Mouse (Mus musculus) erythroblast, embryonic 14.5 days (primary cell): ENCODE results near the gene Myh1. TPM values are rescaled to one million over a fixed set of nuclear protein-coding genes. Genes with fewer than 3 reads are reported as not detected.

Experiments
- H3K27me3 ChIP-seq: 2 replicates; pipeline ENCODE4 v1.6.1; 2012; ENCODE audit warnings: inconsistent platforms; ENCODE audit not compliant: control insufficient read depth
- H3K36me3 ChIP-seq: 2 replicates; pipeline ENCODE4 v1.6.1; 2012; ENCODE audit warnings: mild to moderate bottlenecking, inconsistent platforms; ENCODE audit not compliant: control insufficient read depth
- H3K4me1 ChIP-seq: 2 replicates; pipeline ENCODE4 v1.6.1; 2012; ENCODE audit warnings: inconsistent platforms; ENCODE audit not compliant: control insufficient read depth
- H3K4me3 ChIP-seq: replicated peaks from 2 replicates; pipeline ENCODE3; 2012; ENCODE audit warnings: moderate library complexity, mild to moderate bottlenecking, inconsistent platforms
- H3K9me3 ChIP-seq: 2 replicates; pipeline ENCODE4 v1.6.1; 2012; ENCODE audit warnings: low read length, inconsistent platforms, mixed read lengths; ENCODE audit not compliant: control insufficient read depth
- GATA1 ChIP-seq: IDR thresholded peaks from 2 replicates; pipeline ENCODE4 v1.6.1; 2012; ENCODE audit warnings: low read length, inconsistent platforms, mixed read lengths
- TAL1 ChIP-seq: IDR thresholded peaks from 3 replicates; pipeline ENCODE4 v1.6.1; 2012; ENCODE audit warnings: low read length, inconsistent platforms, mixed read lengths
- polyA plus RNA-seq: library from polyadenylated mRNA; stranded (reverse); fragments of >175 nt; gene quantifications from 2 replicates; pipeline ENCODE4 v1.2.3, GENCODE M21; 2012

Gene Myh1
- polyA plus RNA-seq, 1 experiment: not detected

DNA sequence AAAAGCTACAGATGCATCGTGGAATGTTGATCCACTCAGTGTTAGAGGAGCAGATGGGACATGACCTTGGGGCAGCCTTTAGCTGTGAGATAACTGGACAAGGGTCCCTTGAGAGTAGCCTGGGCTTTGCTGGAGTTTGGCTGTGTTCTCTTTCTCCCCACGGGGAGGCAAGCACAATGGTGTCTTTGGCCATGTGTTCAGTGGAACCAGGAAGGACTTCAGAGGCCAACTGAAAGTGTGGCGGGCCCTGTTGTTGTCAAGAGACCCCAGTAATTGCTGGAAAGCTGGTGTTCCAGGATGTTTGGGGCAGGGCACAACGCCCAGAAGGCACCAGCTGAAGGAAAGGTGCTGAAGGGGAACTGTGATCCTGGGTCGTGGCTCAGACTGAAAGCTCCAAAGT is 30.6 kb upstream of the Myh1 start:
- no peaks in the 10 kb centered on the region for H3K27me3 ChIP-seq
- no peaks in the 10 kb centered on the region for H3K4me1 ChIP-seq
- TF ChIP-seq TAL1 (no peak), GATA1 (no peak)
- no peaks in the 10 kb centered on the region for H3K9me3 ChIP-seq
- no peaks in the 10 kb centered on the region for H3K36me3 ChIP-seq
- H3K4me3 ChIP-seq: no peak overlapping the region

- Histone ChIP-seq H3K36me3 (no peaks in the 10 kb centered on the region), H3K4me1 (no peaks in the 10 kb centered on the region)
These were observed 29.1 kb upstream of the Myh1 start, which contains the start of gene Myh2 for GRCm38 (mm10) chr11:67170727-67171126. Gene Myh2 (plus strand): TSS chr11:67171027.

GRCm38 (mm10) chr11:67172439-67172838 is 27.4 kb upstream of the Myh1 start:
- TF ChIP-seq GATA1 (no peak), TAL1 (no peak)
- Histone ChIP-seq H3K36me3 (no peaks in the 10 kb centered on the region), H3K4me3 (no peak overlapping the region)

More at GRCm38 (mm10) chr11:67170727-67171126, 29.1 kb upstream of the Myh1 start, which contains the start of gene Myh2:
- no peaks in the 10 kb centered on the region for H3K27me3 ChIP-seq
- no peak within 1 kb of the TSS for H3K4me3 ChIP-seq
- TF ChIP-seq GATA1 (no peak), TAL1 (no peak)
- H3K9me3 ChIP-seq: no peaks in the 10 kb centered on the region

GRCm38 (mm10) chr11:67176376-67176775 is 23.5 kb upstream of the Myh1 start:
- no peak for TF ChIP-seq TAL1
- no peak for TF ChIP-seq GATA1
- Histone ChIP-seq H3K4me3 (no peak overlapping the region), H3K27me3 (no peaks in the 10 kb centered on the region), H3K4me1 (no peaks in the 10 kb centered on the region), H3K36me3 (no peaks in the 10 kb centered on the region), H3K9me3 (no peaks in the 10 kb centered on the region)

More at GRCm38 (mm10) chr11:67172439-67172838, 27.4 kb upstream of the Myh1 start:
- no peaks in the 10 kb centered on the region for H3K9me3 ChIP-seq
- H3K4me1 ChIP-seq: no peaks in the 10 kb centered on the region
- no peaks in the 10 kb centered on the region for H3K27me3 ChIP-seq

DNA sequence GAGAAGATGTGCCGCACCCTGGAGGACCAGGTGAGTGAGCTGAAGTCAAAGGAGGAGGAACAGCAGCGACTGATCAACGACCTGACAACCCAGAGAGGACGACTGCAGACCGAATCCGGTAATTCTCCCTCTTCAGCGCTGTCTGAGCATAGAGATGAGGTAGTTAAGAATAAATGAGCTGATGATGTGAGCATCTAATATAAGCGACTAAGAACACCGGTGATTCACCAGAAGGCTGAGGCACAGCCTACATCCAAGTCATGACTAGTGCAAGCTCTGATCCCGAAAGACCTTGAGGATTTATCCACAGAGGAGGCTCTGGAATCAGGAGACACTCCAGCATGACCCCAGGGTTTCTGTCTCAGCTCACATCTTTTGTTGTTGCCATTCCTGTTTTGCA is 9.5 kb upstream of the Myh1 start:
- Histone ChIP-seq H3K36me3 (no peaks in the 10 kb centered on the region), H3K9me3 (peaks cover 17% of the 10 kb centered on the region), H3K4me1 (no peaks in the 10 kb centered on the region), H3K27me3 (no peaks in the 10 kb centered on the region), H3K4me3 (no peak overlapping the region)
- TF ChIP-seq TAL1: no peak
- no peak for TF ChIP-seq GATA1

DNA sequence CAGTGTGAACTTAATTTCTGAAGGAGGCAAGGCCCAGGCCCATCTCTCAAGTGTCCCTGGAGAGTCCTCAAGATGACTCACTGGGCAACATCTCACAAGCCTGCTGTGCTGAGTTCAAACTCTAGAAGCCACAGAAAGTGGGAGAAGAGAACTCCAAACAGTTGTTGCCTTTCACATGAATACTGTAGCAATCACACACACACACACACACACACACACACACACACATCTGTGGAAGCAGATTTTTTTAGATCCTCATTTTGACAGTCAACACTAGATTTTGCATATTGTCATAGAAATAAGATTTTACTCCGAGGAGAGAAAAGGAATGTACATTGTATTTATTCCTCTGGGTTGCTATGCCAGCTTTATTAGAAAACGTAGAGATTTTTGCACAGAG is 9.0 kb upstream of the Myh1 start:
- Histone ChIP-seq H3K4me1 (no peaks in the 10 kb centered on the region), H3K9me3 (peaks cover 17% of the 10 kb centered on the region), H3K36me3 (no peaks in the 10 kb centered on the region), H3K4me3 (no peak overlapping the region), H3K27me3 (no peaks in the 10 kb centered on the region)
- no peak for TF ChIP-seq TAL1

DNA sequence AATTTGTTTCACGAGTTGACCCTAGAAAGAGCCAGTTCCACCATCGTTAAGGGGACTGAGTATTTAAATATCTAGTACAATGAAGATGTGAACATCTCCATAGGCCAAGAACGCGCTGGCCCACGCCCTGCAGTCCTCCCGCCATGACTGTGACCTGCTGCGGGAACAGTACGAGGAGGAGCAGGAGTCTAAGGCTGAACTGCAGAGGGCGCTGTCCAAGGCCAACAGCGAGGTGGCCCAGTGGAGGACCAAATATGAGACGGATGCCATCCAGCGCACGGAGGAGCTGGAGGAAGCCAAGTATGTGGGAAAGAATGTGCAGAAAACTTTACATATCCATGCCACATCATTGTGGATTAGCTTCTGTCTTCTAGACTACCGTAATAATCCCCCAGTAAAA is 8.4 kb upstream of the Myh1 start:
- Histone ChIP-seq H3K27me3 (no peaks in the 10 kb centered on the region), H3K4me3 (no peak overlapping the region), H3K36me3 (no peaks in the 10 kb centered on the region), H3K9me3 (peaks cover 20% of the 10 kb centered on the region), H3K4me1 (no peaks in the 10 kb centered on the region)
- TF ChIP-seq TAL1: no peak
- no peak for TF ChIP-seq GATA1

- no peaks in the 10 kb centered on the region for H3K4me1 ChIP-seq
- H3K27me3 ChIP-seq: no peaks in the 10 kb centered on the region
- H3K36me3 ChIP-seq: no peaks in the 10 kb centered on the region
- TF ChIP-seq TAL1 (no peak), GATA1 (no peak)
- no peak overlapping the region for H3K4me3 ChIP-seq
- peaks cover 5% of the 10 kb centered on the region for H3K9me3 ChIP-seq
These were observed 531 bp upstream of the Myh1 start for GRCm38 (mm10) chr11:67199321-67199720.

GRCm38 (mm10) chr11:67204766-67205165 is 4.9 kb downstream of the Myh1 start:
- H3K4me1 ChIP-seq: no peaks in the 10 kb centered on the region
- TF ChIP-seq GATA1 (no peak), TAL1 (no peak)
- H3K4me3 ChIP-seq: no peak overlapping the region
- no peaks in the 10 kb centered on the region; the same call in 1 of the 2 replicates for H3K9me3 ChIP-seq
- H3K36me3 ChIP-seq: no peaks in the 10 kb centered on the region
- no peaks in the 10 kb centered on the region for H3K27me3 ChIP-seq

- no peaks in the 10 kb centered on the region for H3K36me3 ChIP-seq
These were observed 22.0 kb downstream of the Myh1 start for GRCm38 (mm10) chr11:67221803-67222202.

More at GRCm38 (mm10) chr11:67221803-67222202, 22.0 kb downstream of the Myh1 start:
- TF ChIP-seq GATA1: no peak
- TF ChIP-seq TAL1: no peak
- Histone ChIP-seq H3K4me1 (no peaks in the 10 kb centered on the region), H3K4me3 (no peak overlapping the region), H3K27me3 (no peaks in the 10 kb centered on the region), H3K9me3 (no peaks in the 10 kb centered on the region)
